Mouse (Mus musculus) brain, embryonic 14.5 days (tissue): Measurements from ENCODE around the gene Rab17.
A peak's percentile ranks its signal among the peaks of the same experiment; 100 is the strongest.

Experiments used
- CTCF ChIP-seq: fragments of 200-500 bp; IDR thresholded peaks from 2 replicates; pipeline ENCODE4 v1.5.1; 2012; ENCODE audit warnings: inconsistent platforms, mild to moderate bottlenecking, moderate library complexity, borderline replicate concordance; ENCODE audit not compliant: insufficient read depth, insufficient read length; ENCODE audit errors: extremely low read depth
- POLR2A ChIP-seq: fragments of 200-500 bp; IDR thresholded peaks from 2 replicates; pipeline ENCODE4 v1.6.1; 2012; ENCODE audit warnings: mild to moderate bottlenecking, inconsistent platforms, borderline replicate concordance; ENCODE audit not compliant: poor library complexity, insufficient read depth, insufficient read length, severe bottlenecking; ENCODE audit errors: extremely low read depth

- TF ChIP-seq POLR2A (no peak), CTCF (peak; percentile 79)
Observed at GRCm38 (mm10) chr1:90956245-90957096, 13.0 kb downstream of the Rab17 start.
